Mouse (Mus musculus) heart, embryonic 11.5 days (tissue): ENCODE measurements around the gene Rft1. TPM values are rescaled to one million over a fixed set of nuclear protein-coding genes. Genes with fewer than 3 reads are reported as not detected.

Experiments
- ATAC-seq: fragments of 200-750 bp; cut with Nextera tagmentation; replicated peaks from 2 replicates; pipeline ENCODE4 v1.8.0; 2017; ENCODE audit warnings: moderate library complexity; ENCODE audit not compliant: insufficient number of reproducible peaks, low FRiP score, low TSS enrichment
- H3K27ac ChIP-seq: fragments of 300-500 bp; sonication (generic); 2 replicates; pipeline ENCODE4 v1.5.1; 2014; ENCODE audit warnings: mild to moderate bottlenecking, low read depth, low read length
- H3K27me3 ChIP-seq: fragments of 300-500 bp; sonication (generic); 2 replicates; pipeline ENCODE4 v1.6.1; 2014; ENCODE audit warnings: mild to moderate bottlenecking, low read length, mixed read lengths; ENCODE audit not compliant: control insufficient read depth, insufficient read depth
- H3K36me3 ChIP-seq: fragments of 300-500 bp; sonication (generic); 2 replicates; pipeline ENCODE4 v1.6.1; 2014; ENCODE audit warnings: mild to moderate bottlenecking, low read length, moderate library complexity, mixed read lengths; ENCODE audit not compliant: control insufficient read depth, insufficient read depth
- H3K4me1 ChIP-seq: fragments of 300-500 bp; sonication (generic); 2 replicates; pipeline ENCODE4 v1.6.1; 2014; ENCODE audit warnings: low read length; ENCODE audit not compliant: control insufficient read depth, insufficient read depth
- H3K4me2 ChIP-seq: fragments of 300-500 bp; sonication (generic); 2 replicates; pipeline ENCODE4 v1.6.1; 2014; ENCODE audit warnings: mild to moderate bottlenecking, moderate library complexity
- H3K4me3 ChIP-seq: fragments of 300-500 bp; sonication (generic); 2 replicates; pipeline ENCODE4 v1.5.1; 2014; ENCODE audit warnings: low read depth, low read length
- H3K9ac ChIP-seq: fragments of 300-500 bp; sonication (generic); 2 replicates; pipeline ENCODE4 v1.6.1; 2014; ENCODE audit warnings: mild to moderate bottlenecking, low read depth, low read length, moderate library complexity
- H3K9me3 ChIP-seq: fragments of 300-500 bp; sonication (generic); replicated peaks from 2 replicates; pipeline ENCODE4 v1.6.1; 2016; ENCODE audit warnings: low read length; ENCODE audit not compliant: control insufficient read depth
- WGBS: fragments of 180-500 bp; shearing (Covaris S2); extraction: QIAGEN DNeasy Blood & Tissue Kit; methylation state at CpG from one replicate; pipeline ENCODE4 v1.1.7; 2014; ENCODE audit not compliant: insufficient replicate concordance; 5-methylcytosine and 5-hydroxymethylcytosine counted together
- polyA plus RNA-seq: library from polyadenylated mRNA; unstranded; fragments of >200 nt; fragmentation: Nextera tagmentation; extraction: Ambion mirVana; gene quantifications from 2 replicates; pipeline ENCODE4 v1.2.1, GENCODE M21; 2014

Rft1 gene
- polyA plus RNA-seq, 1 experiment from 2014 or later = 10.3 TPM

DNA sequence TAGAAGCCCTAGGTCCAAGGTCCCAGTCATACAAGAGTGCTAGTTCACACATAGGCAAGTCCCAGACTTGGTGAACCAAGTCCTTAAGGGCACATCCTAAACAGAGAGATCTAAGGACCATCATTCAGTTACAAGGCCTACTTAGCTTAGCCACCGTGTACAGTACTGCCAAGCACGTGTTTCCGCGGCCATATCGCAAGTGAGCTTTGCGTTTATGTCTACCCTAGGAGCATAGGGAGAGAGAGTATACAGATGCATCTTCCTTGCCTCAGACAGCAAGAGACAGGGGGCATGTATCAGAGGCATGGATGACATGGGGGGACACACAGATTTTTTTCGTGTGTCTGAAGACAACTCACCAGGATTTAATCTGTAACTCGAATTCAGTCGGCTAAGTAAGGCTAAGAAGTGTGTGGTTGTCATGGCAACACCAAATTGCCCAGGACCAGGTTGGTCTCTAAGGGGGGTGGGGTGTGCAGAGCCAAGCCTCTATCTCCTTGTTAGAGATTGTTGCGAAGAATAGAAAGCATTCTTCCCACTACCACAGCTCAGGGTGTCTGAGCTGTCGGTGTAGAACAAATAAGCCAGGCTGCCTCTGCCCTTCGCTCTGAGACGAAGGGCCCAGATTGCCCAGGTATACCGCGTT lies 43.4 kb downstream of the Rft1 start:
- WGBS = 79% methylated on average over 15 of the region's 15 CpGs
- Histone ChIP-seq H3K4me1 (no peaks in the 10 kb centered on the region), H3K4me2 (no peak overlapping the region), H3K4me3 (no peak overlapping the region), H3K27ac (no peak overlapping the region), H3K9me3 (no peaks in the 10 kb centered on the region), H3K27me3 (0 out of 2 replicates have a peak, but pooled peaks cover 2% of the 10 kb centered on the region), H3K36me3 (no peaks in the 10 kb centered on the region), H3K9ac (no peak overlapping the region)
- ATAC-seq = no peak

DNA sequence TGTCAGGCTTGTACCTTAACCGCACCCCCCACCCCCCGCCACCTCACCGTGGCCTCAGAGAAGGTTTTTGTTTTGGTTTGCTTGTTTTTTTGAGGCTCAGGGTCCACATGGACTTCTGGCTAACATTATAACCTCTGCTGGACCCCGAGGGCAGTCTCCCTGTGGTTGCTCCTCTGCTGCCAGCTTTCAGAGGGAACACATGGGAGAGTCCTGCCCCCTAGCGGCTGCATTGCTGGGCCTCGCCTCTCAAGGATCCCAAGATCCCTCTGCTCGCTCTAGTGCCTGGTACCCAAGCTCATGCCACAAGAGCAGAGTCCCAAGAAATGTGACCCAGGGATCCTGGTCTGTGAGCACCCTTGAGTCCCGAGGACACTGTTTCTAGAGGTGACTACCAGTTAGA lies 45.5 kb downstream of the Rft1 start:
- H3K36me3 ChIP-seq = no peaks in the 10 kb centered on the region
- H3K4me3 ChIP-seq = no peak overlapping the region
- no peak overlapping the region for H3K9ac ChIP-seq
- no peak overlapping the region for H3K27ac ChIP-seq
- 39% methylated on average over 8 of the region's 8 CpGs for WGBS
- no peaks in the 10 kb centered on the region for H3K4me1 ChIP-seq
- no peak overlapping the region for H3K4me2 ChIP-seq
- H3K9me3 ChIP-seq = no peaks in the 10 kb centered on the region
- ATAC-seq = no peak
- H3K27me3 ChIP-seq = 0 out of 2 replicates have a peak, but pooled peaks cover 2% of the 10 kb centered on the region

DNA sequence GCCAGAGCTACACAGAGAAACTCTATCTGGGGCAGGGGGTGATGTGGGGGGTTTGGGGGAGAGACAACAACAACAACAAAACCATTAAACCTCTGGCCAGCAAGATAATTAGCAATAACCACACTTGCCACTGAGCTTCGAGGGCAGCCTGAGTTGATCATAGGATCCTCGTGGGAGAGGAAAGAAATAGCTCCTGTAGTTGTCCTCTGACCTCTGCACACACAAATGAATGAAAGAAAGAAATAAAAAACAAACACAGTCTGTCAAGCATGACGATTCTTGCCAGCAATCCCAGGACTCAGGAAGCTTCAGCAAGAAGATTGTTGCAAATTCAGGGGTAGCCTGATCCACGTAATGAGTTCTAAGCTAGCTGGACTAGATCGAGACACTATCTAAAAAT lies 48.4 kb downstream of the Rft1 start:
- no peaks in the 10 kb centered on the region for H3K9me3 ChIP-seq
- H3K36me3 ChIP-seq = no peaks in the 10 kb centered on the region
- no peaks in the 10 kb centered on the region for H3K4me1 ChIP-seq
- H3K9ac ChIP-seq = no peak overlapping the region
- ATAC-seq = no peak
- H3K27me3 ChIP-seq = 0 out of 2 replicates have a peak, but pooled peaks cover 2% of the 10 kb centered on the region
- WGBS = 66% methylated on average over 5 of the region's 5 CpGs
- H3K4me3 ChIP-seq = no peak overlapping the region
- no peak overlapping the region for H3K27ac ChIP-seq
- H3K4me2 ChIP-seq = no peak overlapping the region

DNA sequence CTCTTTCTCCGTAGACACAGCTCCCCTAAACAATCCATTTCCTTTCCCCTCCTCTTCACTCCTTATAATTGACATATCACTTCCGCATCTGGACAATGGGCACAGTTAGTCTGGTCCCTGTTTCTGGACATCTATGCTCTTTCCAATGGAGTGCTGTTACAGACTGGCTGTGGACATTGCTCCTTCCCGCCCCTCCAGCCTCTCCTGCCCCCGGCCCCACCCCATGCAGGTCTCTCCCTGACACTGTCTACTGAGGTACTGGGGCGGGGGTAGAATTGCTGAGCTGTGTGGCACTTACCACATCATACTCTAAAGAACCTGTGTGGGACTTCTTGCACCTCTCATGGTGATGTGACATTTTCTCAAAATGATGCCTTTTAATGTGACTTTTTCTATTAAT lies 48.9 kb downstream of the Rft1 start:
- WGBS = 74% methylated on average over 5 of the region's 5 CpGs
- H3K4me2 ChIP-seq = no peak overlapping the region
- H3K9me3 ChIP-seq = no peaks in the 10 kb centered on the region

DNA sequence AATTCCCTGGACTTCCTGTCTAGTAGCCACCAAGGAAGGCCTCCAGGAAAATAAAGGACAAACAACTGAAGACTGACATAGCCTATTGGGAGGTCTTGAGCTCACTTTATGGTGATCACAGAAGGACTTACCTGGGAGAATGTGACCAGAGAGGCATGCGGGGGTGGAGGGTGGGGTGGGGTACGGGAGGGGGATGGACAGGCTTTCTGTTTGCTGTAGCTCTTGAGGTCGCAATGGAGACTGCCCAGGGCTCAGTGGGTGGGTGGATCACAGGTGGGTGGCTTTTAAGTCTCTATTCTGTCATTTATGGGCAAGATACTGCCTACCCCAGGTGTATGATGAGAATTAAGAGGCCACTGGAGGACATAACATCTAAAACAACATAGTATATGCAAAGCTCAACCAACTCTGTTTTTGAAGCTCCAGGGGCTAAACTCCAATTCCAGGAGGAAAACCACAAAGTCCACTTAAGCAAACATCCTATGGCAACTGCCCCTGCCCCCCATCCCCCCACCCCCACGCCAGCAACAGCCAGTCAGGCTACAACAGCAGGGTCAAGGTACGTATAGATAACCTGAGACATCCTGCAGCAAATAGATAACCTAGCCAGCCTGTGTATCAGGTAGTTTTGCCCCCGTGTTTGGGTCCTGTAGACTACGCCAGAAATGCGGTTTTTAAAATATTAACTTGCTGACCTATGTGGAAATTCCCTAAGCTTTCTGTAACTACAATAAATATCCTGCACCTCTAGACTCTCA lies 50.1 kb downstream of the Rft1 start:
- H3K4me2 ChIP-seq = no peak overlapping the region
- H3K9ac ChIP-seq = no peak overlapping the region
- ATAC-seq = no peak
- H3K27ac ChIP-seq = no peak overlapping the region
- no peaks in the 10 kb centered on the region for H3K27me3 ChIP-seq
- no peaks in the 10 kb centered on the region for H3K36me3 ChIP-seq
- 67% methylated on average over 8 of the region's 8 CpGs for WGBS
- no peaks in the 10 kb centered on the region for H3K4me1 ChIP-seq
- no peaks in the 10 kb centered on the region for H3K9me3 ChIP-seq
- H3K4me3 ChIP-seq = no peak overlapping the region

More for the DNA sequence above, 48.9 kb downstream of the Rft1 start:
- ATAC-seq = no peak
- Histone ChIP-seq H3K9ac (no peak overlapping the region), H3K36me3 (no peaks in the 10 kb centered on the region), H3K27ac (no peak overlapping the region), H3K4me3 (no peak overlapping the region), H3K4me1 (no peaks in the 10 kb centered on the region), H3K27me3 (0 out of 2 replicates have a peak, but pooled peaks cover 2% of the 10 kb centered on the region)

DNA sequence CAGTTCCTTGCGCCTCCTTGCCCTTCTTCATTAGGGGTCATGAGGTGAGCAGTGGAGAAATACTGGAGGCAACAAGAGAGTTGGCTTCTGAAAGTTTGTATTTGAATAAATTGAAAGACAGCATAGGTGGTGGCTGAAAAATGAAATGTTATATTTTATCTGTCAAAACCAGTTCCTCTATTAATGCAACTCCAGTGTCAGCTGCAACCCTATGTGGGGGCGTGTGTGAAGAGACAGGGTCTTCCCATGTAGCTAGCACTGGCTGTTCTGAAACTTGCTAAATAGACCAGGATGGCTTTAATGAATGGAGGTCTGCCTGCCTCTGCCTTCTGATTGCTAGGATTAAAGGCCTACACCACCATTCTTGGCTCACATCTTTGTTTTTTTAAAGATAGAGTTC lies 57.7 kb downstream of the Rft1 start:
- Histone ChIP-seq H3K4me1 (no peaks in the 10 kb centered on the region), H3K9me3 (no peaks in the 10 kb centered on the region), H3K36me3 (no peaks in the 10 kb centered on the region), H3K9ac (no peak overlapping the region), H3K27ac (no peak overlapping the region), H3K27me3 (peaks cover 6% of the 10 kb centered on the region; the same call in 1 of the 2 replicates), H3K4me3 (no peak overlapping the region), H3K4me2 (no peak overlapping the region)
- no peak for ATAC-seq
- 86% methylated on average over 2 of the region's 2 CpGs for WGBS

DNA sequence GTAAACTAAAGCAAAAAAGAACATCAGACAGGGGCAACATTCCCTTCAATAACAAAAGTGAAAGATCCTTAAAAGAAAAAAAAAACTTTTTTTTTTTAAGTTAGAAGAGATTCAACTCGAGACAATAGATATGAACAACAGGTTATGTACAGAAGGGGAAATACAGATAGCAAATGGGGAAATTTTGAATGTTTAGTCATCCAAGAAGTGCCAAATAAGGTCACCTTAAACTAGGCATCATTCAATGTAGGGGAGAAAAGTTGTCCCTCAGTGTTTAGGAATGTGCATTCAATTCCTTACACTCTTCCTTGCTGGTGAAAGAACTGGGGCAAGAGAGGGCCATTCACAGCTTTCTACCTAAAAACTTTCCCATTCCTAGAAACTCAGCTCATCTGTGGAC lies 59.6 kb downstream of the Rft1 start:
- Histone ChIP-seq H3K4me1 (no peaks in the 10 kb centered on the region), H3K9me3 (no peaks in the 10 kb centered on the region), H3K36me3 (no peaks in the 10 kb centered on the region), H3K27me3 (peaks cover 6% of the 10 kb centered on the region; the same call in 1 of the 2 replicates), H3K4me2 (no peak overlapping the region), H3K4me3 (no peak overlapping the region), H3K9ac (no peak overlapping the region), H3K27ac (no peak overlapping the region)
- WGBS = 77% methylated on average over 1 of the region's 1 CpGs
- ATAC-seq = no peak

DNA sequence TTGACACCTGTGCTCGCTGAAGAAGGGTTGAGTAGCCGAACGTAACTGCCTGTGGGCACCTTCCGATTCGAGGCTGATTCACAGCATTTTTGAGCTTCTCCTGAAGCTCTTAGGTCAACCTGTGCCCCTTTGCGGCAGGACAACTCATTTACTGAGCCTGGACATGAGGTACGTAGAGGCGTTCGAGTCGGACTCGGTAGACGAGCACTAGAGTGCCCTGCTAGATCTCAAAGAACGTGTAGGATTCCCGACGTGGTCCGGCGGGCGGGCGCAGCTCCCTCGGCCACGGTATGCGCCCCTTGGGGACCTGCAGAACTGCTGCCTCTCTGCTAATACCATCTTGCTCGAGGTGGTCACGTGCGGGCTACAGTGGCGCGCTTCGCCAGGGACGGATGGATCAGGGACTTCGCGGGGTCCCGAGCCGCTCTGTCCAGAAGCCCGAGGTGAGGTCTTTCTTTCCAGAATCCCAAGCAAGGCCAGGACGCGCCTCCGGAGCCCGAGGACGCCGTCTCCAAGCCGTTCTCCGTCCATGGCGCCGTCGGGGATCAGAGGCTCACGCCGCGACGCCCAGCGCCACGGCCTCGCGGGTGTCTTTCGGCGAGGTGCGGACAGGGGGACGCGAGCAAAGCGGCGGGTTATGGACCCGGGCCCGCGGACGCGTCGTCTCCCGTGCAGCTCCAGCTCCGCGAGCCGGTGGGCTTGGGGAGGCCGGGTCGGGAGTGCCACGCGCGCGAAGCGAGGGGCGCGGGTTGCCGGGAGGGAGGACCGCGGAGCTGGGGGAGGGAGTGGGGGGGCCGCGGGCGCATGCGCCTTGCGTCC lies 60.8 kb downstream of the Rft1 start, which contains the start of gene Sfmbt1:
TSS of gene Sfmbt1 (plus strand) at position 51 of the 819 bp plus-strand sequence.
- peak; percentile 43 for ATAC-seq
- Histone ChIP-seq H3K36me3 (no peaks in the 10 kb centered on the region), H3K4me3 (peak within 1 kb of the TSS; percentile 69), H3K27ac (peak within 1 kb of the TSS; percentile 74), H3K4me2 (peak within 1 kb of the TSS; percentile 92), H3K4me1 (no peaks in the 10 kb centered on the region), H3K9me3 (no peaks in the 10 kb centered on the region), H3K27me3 (peaks cover 6% of the 10 kb centered on the region; the same call in 1 of the 2 replicates), H3K9ac (peak within 1 kb of the TSS; percentile 74)
- WGBS = 2% methylated on average over 86 of the region's 87 CpGs
